ENCODE assay signal across 8 mouse cellular contexts in the genomic region with DNA sequence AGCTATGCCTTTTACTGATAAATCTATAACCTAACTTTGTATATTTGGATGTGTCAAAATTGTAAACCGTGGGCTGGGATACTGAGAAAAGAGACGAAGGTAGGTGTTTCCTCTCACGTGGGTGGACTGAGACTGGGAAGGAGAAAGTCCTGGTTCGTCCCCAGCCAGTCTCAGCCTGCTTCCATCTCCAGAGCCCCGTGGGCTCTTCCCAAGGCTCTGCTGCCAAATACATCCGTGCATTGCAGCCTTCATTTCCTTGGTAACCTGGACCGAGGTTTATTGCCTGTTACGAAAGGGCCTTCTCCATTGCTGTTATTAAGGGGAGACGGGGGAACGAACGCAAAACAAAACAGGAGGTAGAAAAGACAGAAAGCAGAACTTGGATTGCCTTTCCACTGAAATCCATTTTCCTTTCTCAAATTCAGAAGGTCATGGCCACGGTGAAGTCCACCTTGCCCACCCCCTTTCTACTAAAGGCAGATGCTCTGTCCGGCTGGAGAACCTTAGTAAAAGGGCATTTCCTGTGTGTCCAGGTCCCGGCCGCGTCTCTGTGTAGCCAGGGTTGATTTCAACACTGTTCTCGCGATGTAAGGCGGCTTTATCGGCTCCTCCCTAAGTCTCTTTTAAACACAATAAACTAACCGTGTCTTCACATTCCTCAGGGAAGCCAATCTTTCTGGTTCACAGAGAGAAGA.
DNase-seq lines count a peak whose midpoint lies in the region; ATAC-seq and TF ChIP-seq lines count a peak whose summit lies in the region.

No protein-coding gene starts in this region.

- no peaks in the 10 kb centered on the region for H3K9me3 ChIP-seq in hindbrain, embryonic 14.5 days (ENCODE audit: control insufficient read depth, low read length)
- H3K9me3 ChIP-seq in liver, postnatal 0 days (ENCODE audit: low read length), result no peaks in the 10 kb centered on the region

- no peaks in the 10 kb centered on the region for H3K4me1 ChIP-seq in hindbrain, embryonic 14.5 days (replicated peaks; ENCODE audit: control insufficient read depth, insufficient read depth, low read length)
- no peaks in the 10 kb centered on the region for H3K4me1 ChIP-seq in liver, postnatal 0 days (ENCODE audit: insufficient read depth)
- H3K4me1 ChIP-seq in small intestine, adult 2 months (ENCODE audit: control insufficient read depth, insufficient read depth, insufficient read length, low read length), result peaks cover 8% of the 10 kb centered on the region; the same call in 1 of the 2 replicates

- TF ChIP-seq POLR2A in small intestine, adult 2 months (IDR thresholded peaks at IDR 0.05; ENCODE audit: low read depth, low read length), result no peak

- DNase-seq in gastrocnemius, adult 2 months, result peak; percentile 48
- DNase-seq in gastrocnemius, postnatal 36 days, result no peak
- DNase-seq in c-Kit-positive CD71-positive TER-119-positive erythroid progenitor cells, embryonic 14.5 days (ENCODE audit: low spot score), result peak; percentile 9
- DNase-seq in hindbrain, embryonic 14.5 days (ENCODE audit: low spot score), result no peak
- no peak for DNase-seq in liver, postnatal 0 days
- DNase-seq in cerebellum, adult 9-10 months, result no peak
- DNase-seq in thymus, postnatal 10 days (ENCODE audit: low spot score in 2 of 2), result no peak

- intact Hi-C loops in gastrocnemius, adult 2 months (cut with DNase I), result no loop called here
- intact Hi-C loops in gastrocnemius, postnatal 36 days (cut with DNase I), result no loop called here

- WGBS in hindbrain, embryonic 14.5 days, result 63% methylated on average over 21 of the region's 21 CpGs
- 49% methylated on average over 21 of the region's 21 CpGs for WGBS in liver, postnatal 0 days (ENCODE audit: insufficient replicate concordance)
- 30% methylated on average over 21 of the region's 21 CpGs for WGBS in small intestine, adult 2 months

- no peak for ATAC-seq in hindbrain, embryonic 14.5 days (ENCODE audit: low FRiP score)
- no peak for ATAC-seq in liver, postnatal 0 days

- no peak overlapping the region for H3K9ac ChIP-seq in hindbrain, embryonic 14.5 days
- H3K9ac ChIP-seq in liver, postnatal 0 days (replicated peaks), result peak overlapping the region; percentile 26; the same call in 1 of the 2 replicates

- peak overlapping the region; percentile 66 for H3K27ac ChIP-seq in gastrocnemius, adult 2 months
- no peak overlapping the region for H3K27ac ChIP-seq in hindbrain, embryonic 14.5 days
- H3K27ac ChIP-seq in liver, postnatal 0 days (ENCODE audit: low read depth), result no peak overlapping the region
- H3K27ac ChIP-seq in small intestine, adult 2 months (ENCODE audit: insufficient read depth, low read depth, low read length), result peak overlapping the region; percentile 38

- no peaks in the 10 kb centered on the region for H3K36me3 ChIP-seq in hindbrain, embryonic 14.5 days (replicated peaks; ENCODE audit: control insufficient read depth, insufficient read depth)
- H3K36me3 ChIP-seq in liver, postnatal 0 days (replicated peaks; ENCODE audit: insufficient read depth, low read length), result no peaks in the 10 kb centered on the region
- H3K36me3 ChIP-seq in small intestine, adult 2 months (ENCODE audit: control insufficient read depth, insufficient read depth, low read length), result no peaks in the 10 kb centered on the region

- TF ChIP-seq EP300 in liver, postnatal 0 days (IDR thresholded peaks at IDR 0.05; ENCODE audit: low read depth), result no peak

- no peak for TF ChIP-seq CTCF in gastrocnemius, adult 2 months (IDR thresholded peaks at IDR 0.05)
- no peak for TF ChIP-seq CTCF in liver, postnatal 0 days (IDR thresholded peaks at IDR 0.05; ENCODE audit: low read depth)
- TF ChIP-seq CTCF in small intestine, adult 2 months (IDR thresholded peaks at IDR 0.05; ENCODE audit: extremely low read depth, insufficient read length, insufficient replicate concordance, low read depth, low read length), result no peak

- peak overlapping the region; percentile 71 for H3K4me3 ChIP-seq in gastrocnemius, adult 2 months
- H3K4me3 ChIP-seq in hindbrain, embryonic 14.5 days (replicated peaks; ENCODE audit: low read length), result no peak overlapping the region
- peak overlapping the region; percentile 26 for H3K4me3 ChIP-seq in liver, postnatal 0 days (ENCODE audit: low read depth, low read length)
- H3K4me3 ChIP-seq in small intestine, adult 2 months (ENCODE audit: low read depth, low read length), result peak overlapping the region; percentile 53

- H3K4me2 ChIP-seq in hindbrain, embryonic 14.5 days (replicated peaks), result peak overlapping the region; percentile 29
- H3K4me2 ChIP-seq in liver, postnatal 0 days (ENCODE audit: low read depth, low read length), result peak overlapping the region; percentile 50

- H3K27me3 ChIP-seq in hindbrain, embryonic 14.5 days (ENCODE audit: control insufficient read depth, insufficient read depth, low read length), result no peaks in the 10 kb centered on the region
- no peaks in the 10 kb centered on the region for H3K27me3 ChIP-seq in liver, postnatal 0 days (ENCODE audit: insufficient read depth, low read length)
- no peaks in the 10 kb centered on the region for H3K27me3 ChIP-seq in small intestine, adult 2 months (ENCODE audit: control insufficient read depth, insufficient read depth, low read length)

Comparison
In these comparisons a context has a peak if more than half of its experiments do, and no peak if none do; other contexts are left out.
1. DNase-seq: peak in gastrocnemius, adult 2 months (single experiment) and c-Kit-positive CD71-positive TER-119-positive erythroid progenitor cells, embryonic 14.5 days (single experiment); none in gastrocnemius, postnatal 36 days (0 of 2), hindbrain, embryonic 14.5 days (single experiment), liver, postnatal 0 days (single experiment), cerebellum, adult 9-10 months (single experiment) and thymus, postnatal 10 days (0 of 2).
2. H3K27ac ChIP-seq: peak in gastrocnemius, adult 2 months (single experiment) and small intestine, adult 2 months (single experiment); none in hindbrain, embryonic 14.5 days (single experiment) and liver, postnatal 0 days (single experiment).